16 mouse cellular contexts compared by ENCODE assay signal in the genomic region with DNA sequence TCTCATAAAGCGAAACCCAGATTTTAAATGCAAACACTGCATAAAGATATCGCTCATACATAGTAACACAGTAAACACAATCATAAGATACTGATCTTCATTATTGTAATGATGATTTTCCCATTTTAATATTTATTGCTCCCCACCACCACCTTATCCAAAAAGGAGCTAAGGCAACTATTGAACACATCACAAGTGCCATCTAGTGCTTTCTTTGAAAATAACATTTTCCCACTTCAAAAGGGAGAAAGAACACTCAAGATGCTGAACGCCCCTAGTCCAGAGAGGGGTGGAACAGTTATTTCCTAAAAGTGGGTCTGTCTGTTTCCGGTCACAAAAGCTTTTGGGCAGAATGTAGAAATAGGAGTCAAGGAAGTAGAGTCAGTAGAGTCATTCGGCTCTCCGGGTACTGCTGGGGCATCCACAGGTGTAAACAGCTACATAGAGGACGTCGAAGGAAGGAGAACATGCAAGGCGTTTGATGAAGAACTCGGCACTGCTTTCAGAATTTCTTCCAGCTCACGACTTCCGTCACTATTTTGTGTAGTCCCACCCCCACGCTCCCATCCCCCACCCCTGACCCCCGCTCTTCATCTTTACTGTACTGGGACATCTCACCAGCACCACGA. TPM values are rescaled to one million over a fixed set of nuclear protein-coding genes. Genes with fewer than 3 reads are reported as not detected.
DNase-seq lines count a peak whose midpoint lies in the region; ATAC-seq and TF ChIP-seq lines count a peak whose summit lies in the region.
"Had no signal": no experiment of that assay in that cellular context is flagged by ENCODE, and none has a peak within 500 bp of the region (broad histone marks: within the 10 kb centered on the region; RNA-seq: fewer than 3 reads in every experiment).

No protein-coding gene starts in this region.

- TF ChIP-seq CTCF in kidney, postnatal 0 days (IDR thresholded peaks at IDR 0.05; ENCODE audit: low read depth): peak; percentile 58

- H3K27me3 ChIP-seq in embryonic facial prominence, embryonic 11.5 days (ENCODE audit: control insufficient read depth, insufficient read depth, low read length): no peaks in the 10 kb centered on the region
- H3K27me3 ChIP-seq in embryonic facial prominence, embryonic 10.5 days (replicated peaks; ENCODE audit: low read depth, poor library complexity, severe bottlenecking): no peaks in the 10 kb centered on the region
- no peaks in the 10 kb centered on the region for H3K27me3 ChIP-seq in kidney, postnatal 0 days (ENCODE audit: insufficient read depth, low read length)
- H3K27me3 ChIP-seq: midbrain, embryonic 12.5 days had no signal

- H3K27ac ChIP-seq in embryonic facial prominence, embryonic 11.5 days (replicated peaks; ENCODE audit: low read depth, low read length): no peak overlapping the region
- no peak overlapping the region for H3K27ac ChIP-seq in embryonic facial prominence, embryonic 10.5 days (replicated peaks)
- no peak overlapping the region for H3K27ac ChIP-seq in kidney, postnatal 0 days
- H3K27ac ChIP-seq: heart, embryonic 10.5 days; midbrain, embryonic 12.5 days had no signal

- ATAC-seq in embryonic facial prominence, embryonic 11.5 days (replicated peaks; ENCODE audit: insufficient number of reproducible peaks, low FRiP score, low TSS enrichment, low read depth): no peak
- ATAC-seq in kidney, postnatal 0 days (replicated peaks; ENCODE audit: low FRiP score, low read depth): no peak

- peak; percentile 47 for DNase-seq in embryonic facial prominence, embryonic 11.5 days (ENCODE audit: low spot score)
- DNase-seq in embryonic facial prominence, embryonic 10.5 days (ENCODE audit: low spot score): no peak
- DNase-seq in kidney, postnatal 0 days (ENCODE audit: low spot score): peak; percentile 50
- no peak for DNase-seq in kidney, adult 8-10 months
- peak; percentile 26 for DNase-seq in 3T3-L1 (ENCODE audit: low read depth, low spot score)
- DNase-seq in NIH3T3 (ENCODE audit: low read depth): peak; percentile 45
- DNase-seq in embryo, embryonic 9.5 days (ENCODE audit: extremely low spot score): no peak
- no peak for DNase-seq in urinary bladder, postnatal 10 days (ENCODE audit: low spot score)
- DNase-seq: cerebellum, adult 2 months; heart, postnatal 4 days; kidney, adult 9 months; lung, postnatal 36 days; right cerebral cortex, postnatal 4 days; thymus, postnatal 36 days had no signal

- H3K36me3 ChIP-seq in embryonic facial prominence, embryonic 11.5 days (replicated peaks; ENCODE audit: control insufficient read depth, insufficient read depth, low read depth, low read length): no peaks in the 10 kb centered on the region
- no peaks in the 10 kb centered on the region for H3K36me3 ChIP-seq in embryonic facial prominence, embryonic 10.5 days (replicated peaks)
- H3K36me3 ChIP-seq in kidney, postnatal 0 days (ENCODE audit: insufficient read depth, low read length): no peaks in the 10 kb centered on the region
- H3K36me3 ChIP-seq: heart, embryonic 10.5 days; midbrain, embryonic 12.5 days had no signal

- no peaks in the 10 kb centered on the region for H3K9me3 ChIP-seq in embryonic facial prominence, embryonic 11.5 days (replicated peaks; ENCODE audit: control insufficient read depth, low read length)
- no peaks in the 10 kb centered on the region for H3K9me3 ChIP-seq in embryonic facial prominence, embryonic 10.5 days
- H3K9me3 ChIP-seq in kidney, postnatal 0 days (replicated peaks; ENCODE audit: low read length): no peaks in the 10 kb centered on the region
- H3K9me3 ChIP-seq: heart, embryonic 10.5 days; midbrain, embryonic 12.5 days had no signal

- H3K4me3 ChIP-seq in embryonic facial prominence, embryonic 11.5 days (ENCODE audit: low read depth, low read length): no peak overlapping the region
- H3K4me3 ChIP-seq in embryonic facial prominence, embryonic 10.5 days: no peak overlapping the region
- no peak overlapping the region for H3K4me3 ChIP-seq in kidney, postnatal 0 days (replicated peaks; ENCODE audit: low read depth, low read length)
- H3K4me3 ChIP-seq: heart, embryonic 10.5 days; midbrain, embryonic 12.5 days had no signal

- H3K9ac ChIP-seq in embryonic facial prominence, embryonic 11.5 days (replicated peaks; ENCODE audit: low read length): no peak overlapping the region
- no peak overlapping the region for H3K9ac ChIP-seq in kidney, postnatal 0 days (ENCODE audit: low read depth, low read length)
- H3K9ac ChIP-seq: midbrain, embryonic 12.5 days had no signal

- WGBS in embryonic facial prominence, embryonic 11.5 days: 81% methylated on average over 15 of the region's 15 CpGs
- 81% methylated on average over 15 of the region's 15 CpGs for WGBS in embryonic facial prominence, embryonic 10.5 days
- 75% methylated on average over 15 of the region's 15 CpGs for WGBS in kidney, postnatal 0 days

- H3K4me1 ChIP-seq in embryonic facial prominence, embryonic 11.5 days (ENCODE audit: control insufficient read depth, insufficient read depth, low read length): no peaks in the 10 kb centered on the region
- 0 out of 2 replicates have a peak, but pooled peaks cover 3% of the 10 kb centered on the region for H3K4me1 ChIP-seq in embryonic facial prominence, embryonic 10.5 days
- H3K4me1 ChIP-seq in kidney, postnatal 0 days (replicated peaks; ENCODE audit: insufficient read depth, low read length): no peaks in the 10 kb centered on the region
- H3K4me1 ChIP-seq: heart, embryonic 10.5 days; midbrain, embryonic 12.5 days had no signal

- H3K4me2 ChIP-seq in embryonic facial prominence, embryonic 11.5 days (ENCODE audit: low read depth, low read length): no peak overlapping the region
- no peak overlapping the region for H3K4me2 ChIP-seq in kidney, postnatal 0 days (ENCODE audit: low read length)
- H3K4me2 ChIP-seq: midbrain, embryonic 12.5 days had no signal

RNA-seq across cellular contexts. Expression of gene Gpr155, which starts 17.1 kb away (rescaled TPM):
- 5.9 and 7.4 TPM in 2 replicates for polyA plus RNA-seq in embryonic facial prominence, embryonic 11.5 days (2014; fragmentation: Nextera tagmentation; extraction: Ambion mirVana)
- polyA plus RNA-seq in embryonic facial prominence, embryonic 10.5 days (2016; fragmentation: Nextera tagmentation; extraction: Ambion mirVana): 2.8 and 4.3 TPM in 2 replicates
- polyA plus RNA-seq in kidney, postnatal 0 days (2015; fragmentation: Nextera tagmentation; extraction: Ambion mirVana): 9.4 and 9.8 TPM in 2 replicates

Comparison
In these comparisons a context has a peak if more than half of its experiments do, and no peak if none do; other contexts are left out.
1. DNase-seq: peak in embryonic facial prominence, embryonic 11.5 days (single experiment), kidney, postnatal 0 days (single experiment), 3T3-L1 (single experiment) and NIH3T3 (single experiment); none in embryonic facial prominence, embryonic 10.5 days (single experiment), kidney, adult 8-10 months (0 of 2), embryo, embryonic 9.5 days (single experiment) and urinary bladder, postnatal 10 days (single experiment).